Mouse (Mus musculus) spleen, postnatal 36 days (tissue): ENCODE measurements around the gene Pgk2.
"Not testable (repeated sequence)": the region's sequence is repeated elsewhere in the genome, so short reads cannot be mapped to it uniquely, and the experiment has no call there.

Experiments
- DNase-seq, 2 experiments: peaks; one replicate each; pipeline ENCODE4 v3.0.0; 2022; ENCODE audit warnings: low spot score in 2 of 2, mixed read lengths in 1 of 2

Gene Pgk2

DNA sequence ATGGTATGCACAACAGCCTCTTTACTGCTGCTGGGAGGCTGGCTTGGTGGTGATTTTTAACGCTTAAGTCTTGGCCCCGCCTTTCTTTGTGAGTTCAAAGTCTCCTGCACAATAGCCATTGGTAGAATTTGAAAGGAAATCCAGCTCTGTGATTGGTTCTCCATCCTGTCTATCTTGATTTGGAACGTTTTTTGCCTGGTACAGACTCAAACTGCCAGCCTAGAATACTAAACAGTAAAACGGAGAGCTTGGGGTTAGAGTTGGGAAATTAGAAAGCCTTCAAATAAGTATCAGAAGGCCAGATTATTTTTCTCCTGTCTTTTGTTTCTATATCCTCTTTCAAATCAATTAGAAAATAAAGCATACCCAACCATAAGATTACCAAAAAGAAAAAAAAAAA lies at the start of gene Pgk2:
TSS of gene Pgk2 (minus strand) at position 101 of the 400 bp plus-strand sequence.
- DNase-seq = no peak

DNA sequence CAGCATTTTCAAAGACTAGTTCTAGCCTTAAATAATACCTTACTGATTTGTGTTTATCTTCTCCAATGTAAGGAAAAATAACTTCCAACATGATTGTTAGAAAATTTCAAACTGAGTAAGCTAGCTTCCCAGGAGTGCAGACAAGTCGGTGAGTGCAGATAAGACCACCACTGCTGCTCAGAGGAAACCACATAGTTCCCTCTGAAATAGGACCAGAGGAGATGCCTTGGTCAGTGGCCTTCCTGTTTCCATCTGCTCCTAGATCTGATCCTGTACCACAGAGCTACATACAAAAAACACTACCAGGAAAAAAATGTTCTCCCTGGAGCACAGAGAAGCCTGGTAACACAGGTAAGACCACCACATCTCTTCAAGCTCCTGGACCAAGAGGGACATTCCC lies 44.0 kb upstream of the Pgk2 start:
- no peak for DNase-seq

DNA sequence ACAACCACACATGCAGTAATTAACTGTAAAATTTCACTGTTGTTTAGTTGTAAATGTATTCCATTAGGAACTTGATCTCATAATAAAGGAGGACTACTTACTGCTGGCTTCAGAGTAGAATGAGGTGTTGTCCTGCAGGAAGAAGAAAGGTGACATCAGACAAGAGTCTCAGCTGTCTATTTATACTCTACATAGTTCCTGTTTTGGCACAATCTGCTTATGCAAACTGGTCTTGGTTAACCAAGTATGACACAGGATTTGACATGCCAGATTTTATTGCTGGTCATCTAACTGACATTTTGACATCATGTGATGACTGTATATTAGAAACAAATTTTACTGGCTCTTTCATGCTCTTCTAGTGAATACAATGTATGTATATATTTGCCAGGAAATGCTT lies 33.7 kb upstream of the Pgk2 start, which contains the start of gene Crisp3:
TSS of gene Crisp3 (minus strand) at position 154 of the 400 bp plus-strand sequence.
- no peak for DNase-seq

DNA sequence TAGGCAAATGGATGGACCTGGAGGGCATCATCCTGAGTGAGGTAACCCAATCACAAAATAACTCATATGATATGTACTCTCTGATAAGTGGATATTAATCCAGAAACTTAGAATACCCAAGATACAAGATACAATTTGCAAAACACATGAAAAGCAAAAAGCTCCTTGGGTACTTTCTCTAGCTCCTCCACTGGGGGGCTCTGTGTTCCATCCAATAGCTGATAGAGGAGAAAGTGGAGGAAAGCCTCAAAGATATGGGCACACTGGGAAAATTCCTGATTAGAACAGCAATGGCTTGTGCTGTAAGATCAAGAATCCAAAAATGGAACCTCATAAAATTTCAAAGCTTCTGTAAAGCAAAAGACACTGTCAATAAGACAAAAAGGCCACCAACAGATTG lies 6.6 kb downstream of the Pgk2 start:
- not testable (repeated sequence) for DNase-seq

DNA sequence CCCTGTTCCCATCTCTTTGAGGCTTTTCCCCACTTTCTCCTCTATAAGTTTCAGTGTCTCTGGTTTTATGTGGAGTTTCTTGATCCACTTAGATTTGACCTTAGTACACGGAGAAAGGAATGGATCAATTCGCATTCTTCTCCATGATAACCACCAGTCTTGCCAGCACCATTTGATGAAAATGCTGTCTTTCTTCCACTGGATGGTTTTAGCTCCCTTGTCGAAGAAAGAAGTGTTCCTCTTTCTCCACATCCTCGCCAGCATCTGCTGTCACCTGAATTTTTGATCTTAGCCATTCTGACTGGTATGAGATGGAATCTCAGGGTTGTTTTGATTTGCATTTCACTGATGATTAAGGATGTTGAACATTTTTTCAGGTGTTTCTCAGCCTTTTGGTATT lies 18.2 kb downstream of the Pgk2 start:
- DNase-seq = not testable (repeated sequence)

DNA sequence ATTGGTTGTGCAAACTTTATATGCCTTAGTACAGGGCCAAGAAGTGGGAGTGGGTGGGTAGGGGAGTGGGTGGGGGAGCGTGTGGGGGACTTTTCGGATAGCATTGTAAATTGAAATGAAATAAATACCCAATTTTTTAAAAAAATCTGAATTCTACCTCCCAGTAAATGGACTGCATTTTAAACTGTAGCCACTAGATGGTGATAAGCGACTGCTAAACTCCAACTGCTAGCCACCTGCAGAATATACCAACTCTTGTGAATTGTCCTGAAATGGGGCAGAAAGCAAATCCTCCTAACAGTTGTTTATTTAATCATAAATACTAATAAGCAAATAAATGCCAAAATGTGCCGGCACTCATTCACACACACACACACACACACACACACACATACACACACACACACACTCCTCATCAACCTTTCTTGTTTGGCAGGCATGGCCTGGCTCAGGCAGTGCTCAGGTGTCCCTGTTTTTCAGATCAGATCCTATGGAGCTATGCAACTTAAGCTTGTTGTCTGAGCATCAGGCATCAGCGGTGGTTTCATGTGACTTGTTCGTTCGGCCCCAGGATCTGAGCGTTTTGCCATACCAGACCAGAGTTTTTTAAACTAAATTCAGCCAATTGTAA lies 50.6 kb downstream of the Pgk2 start:
- DNase-seq = not testable (repeated sequence)
